Mouse (Mus musculus) lung, postnatal 0 days (tissue): ENCODE measurements around the gene Tnpo2. TPM values are rescaled to one million over a fixed set of nuclear protein-coding genes. Genes with fewer than 3 reads are reported as not detected.

Source experiments
- ATAC-seq: fragments of 200-750 bp; cut with Nextera tagmentation; 2 replicates; pipeline ENCODE4 v1.8.0; 2017; ENCODE audit warnings: moderate library complexity
- DNase-seq: peaks from one replicate; pipeline ENCODE4 v3.0.0-alpha.2; 2016; ENCODE audit warnings: low spot score
- H3K27ac ChIP-seq: fragments of 300-500 bp; sonication (generic); 2 replicates; pipeline ENCODE4 v1.5.1; 2014; ENCODE audit warnings: antibody characterized with exemption, mild to moderate bottlenecking, low read length, mixed read lengths
- H3K27me3 ChIP-seq: fragments of 300-500 bp; sonication (generic); replicated peaks from 2 replicates; pipeline ENCODE4 v1.6.1; 2014; ENCODE audit warnings: low read length, mixed read lengths; ENCODE audit not compliant: insufficient read depth
- H3K36me3 ChIP-seq: fragments of 300-500 bp; sonication (generic); 2 replicates; pipeline ENCODE4 v1.6.1; 2014; ENCODE audit warnings: low read length, mixed read lengths; ENCODE audit not compliant: insufficient read depth
- H3K4me1 ChIP-seq: fragments of 300-500 bp; sonication (generic); 2 replicates; pipeline ENCODE4 v1.6.1; 2014; ENCODE audit warnings: antibody characterized with exemption, low read depth, low read length, mixed read lengths; ENCODE audit not compliant: insufficient read depth
- H3K4me2 ChIP-seq: fragments of 300-500 bp; sonication (generic); replicated peaks from 2 replicates; pipeline ENCODE4 v1.6.1; 2014; ENCODE audit warnings: low read depth, mild to moderate bottlenecking, low read length, moderate library complexity, mixed read lengths
- H3K4me3 ChIP-seq: fragments of 300-500 bp; sonication (generic); 2 replicates; pipeline ENCODE4 v1.5.1; 2014; ENCODE audit warnings: low read depth, low read length
- H3K9ac ChIP-seq: fragments of 300-500 bp; sonication (generic); replicated peaks from 2 replicates; pipeline ENCODE4 v1.6.1; 2014; ENCODE audit warnings: low read depth, mild to moderate bottlenecking
- H3K9me3 ChIP-seq: fragments of 300-500 bp; sonication (generic); 2 replicates; pipeline ENCODE4 v1.6.1; 2016; ENCODE audit warnings: low read length, mixed read lengths
- CTCF ChIP-seq: IDR thresholded peaks from 2 replicates; pipeline ENCODE4 v1.5.1; 2016; ENCODE audit warnings: antibody characterized with exemption, mild to moderate bottlenecking
- EP300 ChIP-seq: IDR thresholded peaks from 2 replicates; pipeline ENCODE4 v1.6.1; 2016; ENCODE audit warnings: antibody characterized with exemption, mild to moderate bottlenecking, control low read depth
- WGBS: fragments of 180-500 bp; shearing (Covaris S2); extraction: QIAGEN DNeasy Blood & Tissue Kit; methylation state at CpG from one replicate; pipeline ENCODE4 v1.1.7; 2014; 5-methylcytosine and 5-hydroxymethylcytosine counted together
- polyA plus RNA-seq: library from polyadenylated mRNA; unstranded; fragments of >200 nt; fragmentation: Nextera tagmentation; extraction: Ambion mirVana; gene quantifications from 2 replicates; pipeline ENCODE4 v1.2.1, GENCODE M21; 2015

The Tnpo2 gene
- polyA plus RNA-seq, 1 experiment from 2014 or later: 16.4 TPM

GRCm38 (mm10) chr8:85065213-85065612 lies 28.5 kb downstream of the Tnpo2 start:
- Histone ChIP-seq H3K4me3 (no peak overlapping the region), H3K27me3 (no peaks in the 10 kb centered on the region), H3K4me2 (no peak overlapping the region), H3K36me3 (no peaks in the 10 kb centered on the region), H3K27ac (no peak overlapping the region), H3K9ac (no peak overlapping the region), H3K4me1 (no peaks in the 10 kb centered on the region), H3K9me3 (no peaks in the 10 kb centered on the region)
- no peak for DNase-seq
- TF ChIP-seq EP300: no peak
- TF ChIP-seq CTCF: no peak
- ATAC-seq: no peak
- 47% methylated on average over 2 of the region's 2 CpGs for WGBS

GRCm38 (mm10) chr8:85067155-85067554 lies 30.4 kb downstream of the Tnpo2 start:
- ATAC-seq (no peak), DNase-seq (no peak)
- H3K4me2 ChIP-seq: no peak overlapping the region
- no peaks in the 10 kb centered on the region for H3K9me3 ChIP-seq
- no peak overlapping the region for H3K4me3 ChIP-seq
- WGBS: 89% methylated on average over 2 of the region's 2 CpGs
- TF ChIP-seq CTCF: no peak
- no peak for TF ChIP-seq EP300
- H3K4me1 ChIP-seq: no peaks in the 10 kb centered on the region; the same call in 1 of the 2 replicates
- no peaks in the 10 kb centered on the region for H3K27me3 ChIP-seq
- H3K27ac ChIP-seq: no peak overlapping the region
- H3K9ac ChIP-seq: no peak overlapping the region
- H3K36me3 ChIP-seq: no peaks in the 10 kb centered on the region

GRCm38 (mm10) chr8:85067982-85068381 lies 31.3 kb downstream of the Tnpo2 start, which contains the start of gene Gm5741:
TSS of gene Gm5741 (minus strand) at chr8:85067982.
- no peak for DNase-seq
- Histone ChIP-seq H3K36me3 (no peaks in the 10 kb centered on the region), H3K4me2 (no peak within 1 kb of the TSS), H3K4me3 (no peak within 1 kb of the TSS), H3K9me3 (no peaks in the 10 kb centered on the region), H3K9ac (no peak within 1 kb of the TSS), H3K27me3 (no peaks in the 10 kb centered on the region), H3K4me1 (no peaks in the 10 kb centered on the region; the same call in 1 of the 2 replicates), H3K27ac (no peak within 1 kb of the TSS)
- TF ChIP-seq CTCF: no peak
- no peak for TF ChIP-seq EP300
- no peak for ATAC-seq

- no peaks in the 10 kb centered on the region for H3K9me3 ChIP-seq
- no peaks in the 10 kb centered on the region; the same call in 1 of the 2 replicates for H3K4me1 ChIP-seq
- H3K4me3 ChIP-seq: peak overlapping the region; percentile 97
- no peaks in the 10 kb centered on the region for H3K36me3 ChIP-seq
- H3K4me2 ChIP-seq: peak overlapping the region; percentile 69; the same call in 1 of the 2 replicates
- TF ChIP-seq EP300 (no peak), CTCF (0 out of 2 replicates have a peak, but pooled peaks have one; percentile 14)
- peak; percentile 39 for DNase-seq
- H3K9ac ChIP-seq: no peak overlapping the region
- 73% methylated on average over 5 of the region's 5 CpGs for WGBS
- H3K27me3 ChIP-seq: no peaks in the 10 kb centered on the region
- ATAC-seq: no peak
- H3K27ac ChIP-seq: peak overlapping the region; percentile 97; the same call in 1 of the 2 replicates
Measured at GRCm38 (mm10) chr8:85071041-85071440, 34.3 kb downstream of the Tnpo2 start.

- Histone ChIP-seq H3K9me3 (no peaks in the 10 kb centered on the region), H3K4me1 (no peaks in the 10 kb centered on the region; the same call in 1 of the 2 replicates), H3K9ac (peak within 1 kb of the TSS; percentile 85), H3K36me3 (no peaks in the 10 kb centered on the region), H3K4me3 (peak within 1 kb of the TSS; percentile 97), H3K4me2 (peak within 1 kb of the TSS; percentile 69), H3K27ac (peak within 1 kb of the TSS; percentile 97), H3K27me3 (no peaks in the 10 kb centered on the region)
- DNase-seq (peak; percentile 95), ATAC-seq (peak; percentile 96)
- no peak for TF ChIP-seq EP300
- no peak for TF ChIP-seq CTCF
- WGBS: under 1% methylated on average over 60 of the region's 68 CpGs
Measured at GRCm38 (mm10) chr8:85071514-85072281, 35.0 kb downstream of the Tnpo2 start, which contains the start of gene Dhps. TSS of gene Dhps (plus strand) at chr8:85071757.

- TF ChIP-seq CTCF: no peak
- 0 out of 2 replicates have a peak, but pooled peaks have one; percentile 8 for TF ChIP-seq EP300
Measured at GRCm38 (mm10) chr8:85072364-85072929, 35.7 kb downstream of the Tnpo2 start.

More at GRCm38 (mm10) chr8:85072364-85072929, 35.7 kb downstream of the Tnpo2 start:
- ATAC-seq (no peak), DNase-seq (no peak)
- Histone ChIP-seq H3K9ac (peak overlapping the region; percentile 85), H3K27ac (peak overlapping the region; percentile 97; the same call in 1 of the 2 replicates), H3K4me2 (peak overlapping the region; percentile 69), H3K4me3 (peak overlapping the region; percentile 97), H3K4me1 (no peaks in the 10 kb centered on the region; the same call in 1 of the 2 replicates), H3K27me3 (no peaks in the 10 kb centered on the region), H3K9me3 (no peaks in the 10 kb centered on the region), H3K36me3 (no peaks in the 10 kb centered on the region)
- WGBS: 29% methylated on average over 9 of the region's 9 CpGs
